Mouse (Mus musculus) kidney, embryonic 15.5 days (tissue): Measurements from ENCODE around the gene Serinc3. TPM values are rescaled to one million over a fixed set of nuclear protein-coding genes. Genes with fewer than 3 reads are reported as not detected.

Source experiments
- ATAC-seq: fragments of 200-750 bp; cut with Nextera tagmentation; replicated peaks from 2 replicates; pipeline ENCODE4 v1.8.0; 2017; ENCODE audit warnings: moderate TSS enrichment; ENCODE audit not compliant: low FRiP score
- H3K27ac ChIP-seq: fragments of 300-500 bp; sonication (generic); 2 replicates; pipeline ENCODE4 v1.5.1; 2015; ENCODE audit warnings: mild to moderate bottlenecking, inconsistent platforms
- H3K27me3 ChIP-seq: fragments of 300-500 bp; sonication (generic); 2 replicates; pipeline ENCODE4 v1.6.1; 2015; ENCODE audit warnings: inconsistent platforms
- H3K36me3 ChIP-seq: fragments of 300-500 bp; sonication (generic); 2 replicates; pipeline ENCODE4 v1.6.1; 2015; ENCODE audit warnings: inconsistent platforms
- H3K4me1 ChIP-seq: fragments of 300-500 bp; sonication (generic); 2 replicates; pipeline ENCODE4 v1.6.1; 2015; ENCODE audit warnings: inconsistent platforms
- H3K4me2 ChIP-seq: fragments of 300-500 bp; sonication (generic); 2 replicates; pipeline ENCODE4 v1.6.1; 2015; ENCODE audit warnings: moderate library complexity, mild to moderate bottlenecking, inconsistent platforms
- H3K4me3 ChIP-seq: fragments of 300-500 bp; sonication (generic); replicated peaks from 2 replicates; pipeline ENCODE4 v1.5.1; 2015; ENCODE audit warnings: mild to moderate bottlenecking, inconsistent platforms
- H3K9ac ChIP-seq: fragments of 300-500 bp; sonication (generic); 2 replicates; pipeline ENCODE4 v1.6.1; 2015; ENCODE audit warnings: mild to moderate bottlenecking, inconsistent platforms
- H3K9me3 ChIP-seq: fragments of 300-500 bp; sonication (generic); replicated peaks from 2 replicates; pipeline ENCODE4 v1.6.1; 2016; ENCODE audit warnings: inconsistent platforms
- WGBS: fragments of 180-500 bp; shearing (Covaris S2); methylation state at CpG from one replicate; pipeline ENCODE4 v1.1.7; 2015; ENCODE audit warnings: mixed read lengths; 5-methylcytosine and 5-hydroxymethylcytosine counted together
- polyA plus RNA-seq: library from polyadenylated mRNA; unstranded; fragments of >200 nt; fragmentation: Nextera tagmentation; extraction: Ambion mirVana; gene quantifications from 2 replicates; pipeline ENCODE4 v1.2.1, GENCODE M21; 2015

Gene Serinc3
- polyA plus RNA-seq, 1 experiment from 2014 or later = 43.7 TPM

GRCm38 (mm10) chr2:163616652-163617227 lies 28.2 kb downstream of the Serinc3 start:
- 78% methylated on average over 3 of the region's 3 CpGs for WGBS
- H3K9me3 ChIP-seq = no peaks in the 10 kb centered on the region
- H3K9ac ChIP-seq = no peak overlapping the region
- no peaks in the 10 kb centered on the region for H3K27me3 ChIP-seq
- no peak overlapping the region for H3K4me2 ChIP-seq
- H3K4me3 ChIP-seq = no peak overlapping the region
- peaks cover 99% of the 10 kb centered on the region for H3K36me3 ChIP-seq
- no peak for ATAC-seq
- H3K27ac ChIP-seq = no peak overlapping the region
- H3K4me1 ChIP-seq = no peaks in the 10 kb centered on the region

GRCm38 (mm10) chr2:163615906-163616651 lies 28.9 kb downstream of the Serinc3 start:
- 92% methylated on average over 4 of the region's 4 CpGs for WGBS
- Histone ChIP-seq H3K27ac (no peak overlapping the region), H3K36me3 (peaks cover 99% of the 10 kb centered on the region), H3K4me2 (no peak overlapping the region), H3K9me3 (no peaks in the 10 kb centered on the region), H3K4me1 (no peaks in the 10 kb centered on the region), H3K4me3 (no peak overlapping the region), H3K27me3 (no peaks in the 10 kb centered on the region), H3K9ac (no peak overlapping the region)
- no peak for ATAC-seq

GRCm38 (mm10) chr2:163615401-163615800 lies 29.5 kb downstream of the Serinc3 start:
- 91% methylated on average over 9 of the region's 9 CpGs for WGBS
- ATAC-seq = no peak
- no peak overlapping the region for H3K27ac ChIP-seq
- H3K4me2 ChIP-seq = no peak overlapping the region
- no peak overlapping the region for H3K9ac ChIP-seq
- H3K27me3 ChIP-seq = no peaks in the 10 kb centered on the region
- H3K36me3 ChIP-seq = peaks cover 99% of the 10 kb centered on the region
- no peaks in the 10 kb centered on the region for H3K9me3 ChIP-seq
- no peak overlapping the region for H3K4me3 ChIP-seq
- H3K4me1 ChIP-seq = no peaks in the 10 kb centered on the region

- H3K4me3 ChIP-seq = no peak overlapping the region
- no peak for ATAC-seq
- H3K9ac ChIP-seq = no peak overlapping the region
- no peaks in the 10 kb centered on the region for H3K27me3 ChIP-seq
- H3K9me3 ChIP-seq = no peaks in the 10 kb centered on the region
- H3K36me3 ChIP-seq = peaks cover 93% of the 10 kb centered on the region
- no peak overlapping the region for H3K27ac ChIP-seq
- H3K4me2 ChIP-seq = no peak overlapping the region
- H3K4me1 ChIP-seq = no peaks in the 10 kb centered on the region
- WGBS = 96% methylated on average over 4 of the region's 4 CpGs
Measured at GRCm38 (mm10) chr2:163613990-163614389, 30.9 kb downstream of the Serinc3 start.

GRCm38 (mm10) chr2:163613206-163613605 lies 31.7 kb downstream of the Serinc3 start:
- H3K4me2 ChIP-seq = no peak overlapping the region
- H3K9ac ChIP-seq = no peak overlapping the region
- no peaks in the 10 kb centered on the region for H3K9me3 ChIP-seq
- H3K36me3 ChIP-seq = peaks cover 86% of the 10 kb centered on the region
- no peak for ATAC-seq
- H3K27ac ChIP-seq = no peak overlapping the region
- H3K4me3 ChIP-seq = no peak overlapping the region
- H3K27me3 ChIP-seq = no peaks in the 10 kb centered on the region
- WGBS = 93% methylated on average over 5 of the region's 5 CpGs
- H3K4me1 ChIP-seq = no peaks in the 10 kb centered on the region

- Histone ChIP-seq H3K4me2 (no peak overlapping the region), H3K9ac (no peak overlapping the region), H3K27me3 (no peaks in the 10 kb centered on the region), H3K4me1 (no peaks in the 10 kb centered on the region), H3K9me3 (no peaks in the 10 kb centered on the region), H3K27ac (no peak overlapping the region), H3K4me3 (no peak overlapping the region), H3K36me3 (peaks cover 78% of the 10 kb centered on the region)
- ATAC-seq = no peak
- WGBS = 76% methylated on average over 9 of the region's 9 CpGs
Measured at GRCm38 (mm10) chr2:163611176-163611575, 33.8 kb downstream of the Serinc3 start.

GRCm38 (mm10) chr2:163609281-163609975 lies 35.5 kb downstream of the Serinc3 start:
- no peak for ATAC-seq
- 86% methylated on average over 12 of the region's 12 CpGs for WGBS
- peaks cover 61% of the 10 kb centered on the region for H3K36me3 ChIP-seq
- H3K4me1 ChIP-seq = no peaks in the 10 kb centered on the region
- H3K4me2 ChIP-seq = no peak overlapping the region
- no peak overlapping the region for H3K27ac ChIP-seq
- H3K9me3 ChIP-seq = no peaks in the 10 kb centered on the region
- H3K27me3 ChIP-seq = no peaks in the 10 kb centered on the region
- no peak overlapping the region for H3K4me3 ChIP-seq
- no peak overlapping the region for H3K9ac ChIP-seq

GRCm38 (mm10) chr2:163608008-163608407 lies 36.9 kb downstream of the Serinc3 start:
- Histone ChIP-seq H3K27me3 (no peaks in the 10 kb centered on the region), H3K4me3 (no peak overlapping the region), H3K36me3 (peaks cover 47% of the 10 kb centered on the region), H3K9ac (no peak overlapping the region), H3K9me3 (no peaks in the 10 kb centered on the region), H3K4me2 (no peak overlapping the region), H3K27ac (no peak overlapping the region), H3K4me1 (peaks cover 5% of the 10 kb centered on the region)
- no peak for ATAC-seq
- 86% methylated on average over 7 of the region's 7 CpGs for WGBS

GRCm38 (mm10) chr2:163606161-163606560 lies 38.8 kb downstream of the Serinc3 start:
- Histone ChIP-seq H3K27ac (no peak overlapping the region), H3K9me3 (no peaks in the 10 kb centered on the region), H3K4me2 (no peak overlapping the region), H3K36me3 (peaks cover 29% of the 10 kb centered on the region), H3K4me1 (peaks cover 18% of the 10 kb centered on the region), H3K9ac (no peak overlapping the region), H3K27me3 (no peaks in the 10 kb centered on the region), H3K4me3 (no peak overlapping the region)
- 89% methylated on average over 7 of the region's 7 CpGs for WGBS
- ATAC-seq = no peak

GRCm38 (mm10) chr2:163602101-163602971 lies 42.6 kb downstream of the Serinc3 start, which contains the start of gene Ttpal:
Gene Ttpal, plus strand, starts transcription at chr2:163602314.
- WGBS = under 1% methylated on average over 56 of the region's 57 CpGs
- Histone ChIP-seq H3K4me2 (peak within 1 kb of the TSS; percentile 86), H3K4me1 (peaks cover 18% of the 10 kb centered on the region), H3K27me3 (no peaks in the 10 kb centered on the region), H3K9me3 (no peaks in the 10 kb centered on the region), H3K27ac (peak within 1 kb of the TSS; percentile 89), H3K4me3 (peak within 1 kb of the TSS; percentile 80), H3K9ac (peak within 1 kb of the TSS; percentile 94), H3K36me3 (peaks cover 4% of the 10 kb centered on the region)
- peak; percentile 91 for ATAC-seq

- Histone ChIP-seq H3K4me2 (peak overlapping the region; percentile 86), H3K9ac (peak overlapping the region; percentile 94; the same call in 1 of the 2 replicates), H3K36me3 (no peaks in the 10 kb centered on the region), H3K4me3 (peak overlapping the region; percentile 80), H3K27ac (no peak overlapping the region), H3K27me3 (no peaks in the 10 kb centered on the region), H3K4me1 (peaks cover 20% of the 10 kb centered on the region), H3K9me3 (no peaks in the 10 kb centered on the region)
- 72% methylated on average over 7 of the region's 7 CpGs for WGBS
- ATAC-seq = no peak
Measured at GRCm38 (mm10) chr2:163601712-163602100, 43.2 kb downstream of the Serinc3 start.
